19 mouse cellular contexts compared by ENCODE assay signal in the genomic region with DNA sequence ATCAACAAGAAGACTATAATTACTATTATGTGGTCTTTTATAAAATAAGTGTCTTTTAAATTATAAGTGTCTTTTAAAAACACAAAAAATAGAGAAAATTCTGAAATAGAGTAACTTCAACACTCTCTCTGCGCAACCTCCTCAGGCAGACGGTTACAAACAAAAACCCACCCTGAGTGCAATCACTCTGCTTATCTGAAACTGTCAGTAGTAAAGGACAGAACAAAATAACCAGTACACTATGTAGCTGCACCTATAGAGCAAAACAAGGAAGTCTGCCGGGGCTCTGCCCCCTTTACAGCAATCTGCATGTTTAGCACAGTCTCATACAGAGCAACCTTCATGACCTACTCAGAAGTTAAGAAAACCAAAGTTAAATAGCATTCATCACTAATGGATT.
"Had no signal": no experiment of that assay in that cellular context is flagged by ENCODE, and none has a peak within 500 bp of the region (broad histone marks: within the 10 kb centered on the region; RNA-seq: fewer than 3 reads in every experiment).

No protein-coding gene starts in this region.

- H3K9ac ChIP-seq: limb, embryonic 13.5 days; lung, embryonic 14.5 days; midbrain, embryonic 12.5 days; midbrain, embryonic 15.5 days; neural tube, embryonic 13.5 days; stomach, embryonic 15.5 days had no signal

- H3K4me1 ChIP-seq: limb, embryonic 10.5 days; limb, embryonic 13.5 days; midbrain, embryonic 12.5 days; midbrain, embryonic 15.5 days; neural tube, embryonic 13.5 days; stomach, embryonic 15.5 days had no signal

- H3K4me2 ChIP-seq: limb, embryonic 13.5 days; lung, embryonic 14.5 days; midbrain, embryonic 12.5 days; midbrain, embryonic 15.5 days; neural tube, embryonic 13.5 days; stomach, embryonic 15.5 days had no signal

- DNase-seq: kidney, adult 11 months; kidney, adult 9 months; kidney, postnatal 14 days; kidney, postnatal 4 days; lung, embryonic 14.5 days; retina, postnatal 1 day; right cerebral cortex, postnatal 25 days; spleen, adult 18-20 months; thymus, postnatal 25 days had no signal

- H3K4me3 ChIP-seq: limb, embryonic 10.5 days; limb, embryonic 13.5 days; megakaryocyte, embryonic 14.5 days; midbrain, embryonic 12.5 days; midbrain, embryonic 15.5 days; myocyte; neural tube, embryonic 13.5 days; stomach, embryonic 15.5 days had no signal

- H3K27ac ChIP-seq: limb, embryonic 10.5 days; limb, embryonic 13.5 days; macrophage; midbrain, embryonic 12.5 days; midbrain, embryonic 15.5 days; neural tube, embryonic 13.5 days; stomach, embryonic 15.5 days had no signal

- ATAC-seq: lung, postnatal 0 days; midbrain, embryonic 15.5 days had no signal

- H3K27me3 ChIP-seq: limb, embryonic 13.5 days; megakaryocyte, embryonic 14.5 days; midbrain, embryonic 12.5 days; midbrain, embryonic 15.5 days; neural tube, embryonic 13.5 days; stomach, embryonic 15.5 days had no signal

- H3K9me3 ChIP-seq: limb, embryonic 10.5 days; limb, embryonic 13.5 days; megakaryocyte, embryonic 14.5 days; midbrain, embryonic 12.5 days; midbrain, embryonic 15.5 days; neural tube, embryonic 13.5 days; stomach, embryonic 15.5 days had no signal
